Mouse (Mus musculus): ENCODE measurements around the gene Trpc5os. TPM values are rescaled to one million over a fixed set of nuclear protein-coding genes. Genes with fewer than 3 reads are reported as not detected.

Gene Trpc5os
- polyA plus RNA-seq, 1 experiment from 2014 or later = not detected

Other genes starting within 250 kb of the Trpc5os start
- gene Alg13, start 138.8 kb upstream of the Trpc5os start, polyA plus RNA-seq (2015; fragmentation: Nextera tagmentation; extraction: Ambion mirVana) = 22.9 and 27.4 TPM in 2 replicates
- gene Trpc5, start 231.6 kb downstream of the Trpc5os start, polyA plus RNA-seq (2015; fragmentation: Nextera tagmentation; extraction: Ambion mirVana) = 0.09 TPM in 1 of 2 replicates, not detected in the other
- 0.14 and 0.28 TPM in 2 replicates for gene Rtl4, start 232.3 kb downstream of the Trpc5os start, polyA plus RNA-seq (2015; fragmentation: Nextera tagmentation; extraction: Ambion mirVana)

Measured in kidney, embryonic 16.5 days (tissue).